Mouse (Mus musculus) regulatory T cell (primary cell): ENCODE measurements around the gene Zfp385b.

Experiments used
- in situ Hi-C: fragments of 300-600 bp; cut with MboI, MseI; formaldehyde crosslinking; loops from one replicate; pipeline ENCODE4 v1.15.1; 2025; ENCODE audit warnings: high pct_unique_total_duplicates

Gene Zfp385b

DNA sequence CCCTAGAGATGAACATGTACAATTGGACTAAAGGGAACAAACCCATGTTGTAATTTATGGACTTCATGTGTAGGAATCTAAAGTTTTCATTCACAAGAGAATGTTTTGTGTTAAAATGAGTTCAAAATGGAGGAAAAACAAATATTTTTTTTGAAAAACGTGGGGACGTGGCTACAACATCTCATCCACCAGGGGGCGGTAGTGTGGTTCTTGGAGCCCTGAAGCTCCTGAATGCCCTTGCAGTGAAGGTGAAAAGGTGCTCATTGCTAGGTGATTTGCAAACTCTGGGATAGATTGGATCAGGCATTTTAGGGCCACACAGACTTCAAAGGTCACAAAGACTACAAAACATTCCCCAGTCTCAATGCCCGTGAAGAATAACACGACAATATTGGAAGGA lies 432.9 kb downstream of the Zfp385b start:
- in situ Hi-C loops, result loop anchor here (5.0 kb wide), 1 partner anchor 326 kb away; no protein-coding TSS in a partner anchor

DNA sequence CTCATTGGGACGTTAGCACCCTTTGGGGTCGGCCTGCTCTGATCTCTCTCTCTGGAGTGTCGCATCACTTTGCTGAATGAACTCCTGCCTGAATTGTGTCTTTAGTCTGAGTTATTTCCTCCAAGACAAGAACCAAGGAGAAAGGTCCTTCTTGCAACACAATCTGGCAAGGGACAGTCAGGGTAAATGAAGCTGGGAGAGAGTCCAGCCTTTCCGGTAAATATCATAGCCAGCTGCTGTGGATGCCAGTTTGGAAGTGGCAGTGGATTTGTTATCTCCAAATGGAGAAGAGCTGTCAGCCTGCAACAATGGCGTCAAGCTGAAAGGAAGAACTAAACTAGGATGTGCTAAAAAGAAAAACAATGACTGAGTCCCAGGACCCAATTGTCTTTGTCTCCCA lies 436.7 kb downstream of the Zfp385b start:
- in situ Hi-C loops, result no loop called here

DNA sequence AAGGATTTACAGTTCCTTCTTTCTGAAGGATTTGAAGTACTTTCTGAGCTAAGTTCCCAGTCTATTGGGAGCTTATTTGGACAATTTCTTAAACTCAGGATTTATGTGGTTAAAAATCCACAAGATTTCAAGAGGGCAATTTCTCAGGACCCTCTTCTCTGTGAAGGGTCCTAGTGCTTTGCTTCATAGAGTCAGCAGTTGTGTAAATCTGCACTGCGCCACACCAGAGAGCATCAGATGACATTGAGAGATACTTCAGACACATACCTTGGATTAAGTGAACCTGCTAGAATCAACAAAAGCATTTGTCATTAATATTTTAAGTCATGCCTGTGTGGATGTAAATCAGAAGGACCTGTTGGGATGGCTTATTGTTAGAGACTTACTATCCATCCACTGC lies 439.5 kb downstream of the Zfp385b start:
- in situ Hi-C loops, result loop anchor here (10.0 kb wide), 1 partner anchor 845 kb away; no protein-coding TSS in a partner anchor

DNA sequence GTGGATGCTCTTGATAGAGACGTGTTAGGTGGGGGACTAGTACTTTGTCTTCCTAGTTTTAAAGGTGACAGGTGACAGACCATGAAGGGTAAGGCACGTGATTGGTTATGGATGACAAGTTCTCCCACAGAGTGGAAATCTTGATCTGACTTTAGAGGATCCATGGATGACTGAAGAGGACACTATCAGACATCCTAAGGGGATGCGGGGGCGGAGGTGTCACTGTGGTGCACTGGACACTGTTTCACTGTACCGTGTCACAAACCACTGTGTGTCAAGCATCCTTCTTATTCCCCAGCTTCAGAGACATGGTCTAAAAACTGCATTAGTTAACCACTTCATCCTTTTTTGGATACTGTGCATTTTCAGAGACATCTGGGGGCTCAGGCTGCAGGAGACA lies 440.1 kb downstream of the Zfp385b start:
- in situ Hi-C loops, result loop anchor here (10.0 kb wide), 1 partner anchor 845 kb away; no protein-coding TSS in a partner anchor

DNA sequence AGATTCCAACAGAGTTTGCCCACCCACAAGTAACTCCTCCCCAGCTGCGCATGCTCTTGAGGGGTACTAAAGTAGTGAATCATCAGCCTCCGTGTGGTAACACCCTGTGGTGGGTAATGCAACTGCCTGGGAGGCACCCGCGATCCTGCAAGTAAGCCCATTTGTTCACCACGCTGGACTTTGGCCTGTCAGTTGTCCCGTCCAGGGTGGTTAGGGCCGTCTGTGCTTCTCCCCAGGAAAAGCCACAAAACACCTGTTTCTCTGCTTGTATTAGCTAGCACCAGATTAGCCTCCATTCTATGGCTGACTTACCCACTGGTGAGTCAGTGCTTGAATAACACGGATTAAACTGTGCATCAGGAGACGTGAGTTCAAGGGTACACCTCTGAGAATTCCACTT lies 442.6 kb downstream of the Zfp385b start:
- in situ Hi-C loops, result loop anchor here (10.0 kb wide), 1 partner anchor 842 kb away; no protein-coding TSS in a partner anchor

DNA sequence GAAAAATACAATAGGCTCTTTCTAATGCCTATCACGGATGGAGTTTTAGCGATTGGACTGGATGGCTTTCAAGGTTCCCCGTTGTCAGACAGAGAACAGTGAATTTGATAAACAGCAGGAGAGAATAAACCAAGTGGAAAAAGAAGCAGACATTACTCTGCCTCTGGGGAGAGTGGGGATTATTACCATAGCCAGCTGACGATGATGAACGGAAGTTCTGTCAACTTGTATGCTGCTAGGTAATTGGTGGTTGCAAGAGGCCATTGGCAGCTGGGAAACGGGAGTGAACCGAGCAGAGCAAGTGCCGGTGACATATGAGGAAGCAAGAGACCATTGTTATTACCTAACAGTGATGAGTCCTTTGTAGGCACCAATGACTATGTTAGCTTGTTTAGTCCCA lies 444.3 kb downstream of the Zfp385b start:
- in situ Hi-C loops, result loop anchor here (10.0 kb wide), 1 partner anchor 840 kb away; no protein-coding TSS in a partner anchor

DNA sequence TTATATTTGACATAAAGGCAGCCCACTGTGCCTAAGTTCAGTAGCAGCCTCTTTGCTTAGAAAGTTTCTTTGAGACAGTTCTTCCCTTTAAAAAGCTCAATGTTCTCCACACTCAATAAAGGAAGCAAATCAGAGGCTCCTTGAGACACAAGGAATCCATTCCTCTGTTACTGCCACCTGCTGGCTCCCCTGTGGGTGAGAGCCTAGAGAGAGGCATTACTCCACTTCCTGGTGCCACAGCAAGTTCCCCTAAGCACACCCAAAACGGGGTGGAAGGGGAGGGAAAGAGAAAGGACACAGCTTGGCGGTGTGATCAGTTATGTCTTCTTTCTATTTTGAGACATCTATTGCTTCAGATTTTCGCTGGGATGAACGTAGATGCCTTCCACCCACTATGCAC lies 450.3 kb downstream of the Zfp385b start:
- in situ Hi-C loops, result loop anchor here (10.0 kb wide), 1 partner anchor 1206 kb away; no protein-coding TSS in a partner anchor
